Mouse (Mus musculus) embryonic facial prominence, embryonic 11.5 days (tissue): ENCODE measurements around the gene Cela3a. TPM values are rescaled to one million over a fixed set of nuclear protein-coding genes. Genes with fewer than 3 reads are reported as not detected.

Source experiments
- ATAC-seq: fragments of 200-750 bp; cut with Nextera tagmentation; replicated peaks from 2 replicates; pipeline ENCODE4 v1.8.0; 2017; ENCODE audit warnings: low read depth; ENCODE audit not compliant: insufficient number of reproducible peaks, low FRiP score, low TSS enrichment
- DNase-seq: peaks from one replicate; pipeline ENCODE4 v3.0.0-alpha.2; 2015; ENCODE audit warnings: low spot score
- H3K27ac ChIP-seq: fragments of 300-500 bp; sonication (generic); replicated peaks from 2 replicates; pipeline ENCODE4 v1.5.1; 2014; ENCODE audit warnings: mild to moderate bottlenecking, low read depth, low read length, control low read depth
- H3K27me3 ChIP-seq: fragments of 300-500 bp; sonication (generic); 2 replicates; pipeline ENCODE4 v1.6.1; 2014; ENCODE audit warnings: mild to moderate bottlenecking, low read length, moderate library complexity, mixed read lengths; ENCODE audit not compliant: control insufficient read depth, insufficient read depth
- H3K36me3 ChIP-seq: fragments of 300-500 bp; sonication (generic); replicated peaks from 2 replicates; pipeline ENCODE4 v1.6.1; 2014; ENCODE audit warnings: low read depth, mild to moderate bottlenecking, low read length, moderate library complexity, mixed read lengths; ENCODE audit not compliant: control insufficient read depth, insufficient read depth
- H3K4me1 ChIP-seq: fragments of 300-500 bp; sonication (generic); 2 replicates; pipeline ENCODE4 v1.6.1; 2014; ENCODE audit warnings: low read length, mixed read lengths; ENCODE audit not compliant: control insufficient read depth, insufficient read depth
- H3K4me2 ChIP-seq: fragments of 300-500 bp; sonication (generic); 2 replicates; pipeline ENCODE4 v1.6.1; 2014; ENCODE audit warnings: low read depth, mild to moderate bottlenecking, control low read depth, low read length, moderate library complexity
- H3K4me3 ChIP-seq: fragments of 300-500 bp; sonication (generic); 2 replicates; pipeline ENCODE4 v1.5.1; 2014; ENCODE audit warnings: low read depth, low read length, control low read depth
- H3K9ac ChIP-seq: fragments of 300-500 bp; sonication (generic); replicated peaks from 2 replicates; pipeline ENCODE4 v1.6.1; 2014; ENCODE audit warnings: mild to moderate bottlenecking, control low read depth, low read length
- H3K9me3 ChIP-seq: fragments of 300-500 bp; sonication (generic); replicated peaks from 2 replicates; pipeline ENCODE4 v1.6.1; 2016; ENCODE audit warnings: mild to moderate bottlenecking, low read length, inconsistent platforms, mixed read lengths; ENCODE audit not compliant: control insufficient read depth
- WGBS: fragments of 180-500 bp; shearing (Covaris S2); extraction: QIAGEN DNeasy Blood & Tissue Kit; methylation state at CpG from one replicate; pipeline ENCODE4 v1.1.7; 2014; 5-methylcytosine and 5-hydroxymethylcytosine counted together
- polyA plus RNA-seq: library from polyadenylated mRNA; unstranded; fragments of >200 nt; fragmentation: Nextera tagmentation; extraction: Ambion mirVana; gene quantifications from 2 replicates; pipeline ENCODE4 v1.2.1, GENCODE M21; 2014

Cela3a gene
- polyA plus RNA-seq, result not detected in 2 replicates

DNA sequence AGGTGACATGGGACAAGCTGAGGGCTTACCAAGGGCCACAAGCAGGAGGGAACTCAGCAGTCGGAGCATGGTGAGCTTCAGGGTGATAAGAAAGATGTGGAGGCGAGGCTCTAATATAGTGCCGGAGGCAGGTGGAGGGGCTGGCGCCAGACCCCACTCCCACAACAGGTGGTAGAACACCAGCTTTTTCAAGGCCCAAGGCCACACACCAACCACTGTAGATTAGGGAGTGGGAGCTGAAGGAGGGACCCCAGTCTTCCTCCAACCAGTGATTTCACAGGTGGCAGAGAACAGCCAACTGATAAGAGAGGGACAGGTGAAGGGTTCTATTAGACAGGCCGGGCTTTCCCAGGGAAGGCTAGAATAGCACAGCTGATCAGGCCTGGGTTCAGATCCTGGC lies at the start of gene Cela3a:
Gene Cela3a (minus strand): TSS at position 101 of the 400 bp plus-strand sequence.
- no peak within 1 kb of the TSS for H3K4me3 ChIP-seq
- no peaks in the 10 kb centered on the region for H3K36me3 ChIP-seq
- no peak within 1 kb of the TSS for H3K4me2 ChIP-seq
- H3K9me3 ChIP-seq, result no peaks in the 10 kb centered on the region
- ATAC-seq, result no peak
- no peaks in the 10 kb centered on the region for H3K4me1 ChIP-seq
- 87% methylated on average over 5 of the region's 5 CpGs for WGBS
- DNase-seq, result no peak
- H3K9ac ChIP-seq, result no peak within 1 kb of the TSS
- no peaks in the 10 kb centered on the region for H3K27me3 ChIP-seq
- H3K27ac ChIP-seq, result no peak within 1 kb of the TSS

- H3K9me3 ChIP-seq, result no peaks in the 10 kb centered on the region
- no peak overlapping the region for H3K4me2 ChIP-seq
- DNase-seq (no peak), ATAC-seq (no peak)
- no peak overlapping the region for H3K4me3 ChIP-seq
- H3K27ac ChIP-seq, result no peak overlapping the region
- H3K4me1 ChIP-seq, result no peaks in the 10 kb centered on the region
- no peaks in the 10 kb centered on the region for H3K36me3 ChIP-seq
- 62% methylated on average over 5 of the region's 5 CpGs for WGBS
- H3K9ac ChIP-seq, result no peak overlapping the region
- H3K27me3 ChIP-seq, result no peaks in the 10 kb centered on the region
Measured at GRCm38 (mm10) chr4:137458861-137459260, 49.3 kb upstream of the Cela3a start.

DNA sequence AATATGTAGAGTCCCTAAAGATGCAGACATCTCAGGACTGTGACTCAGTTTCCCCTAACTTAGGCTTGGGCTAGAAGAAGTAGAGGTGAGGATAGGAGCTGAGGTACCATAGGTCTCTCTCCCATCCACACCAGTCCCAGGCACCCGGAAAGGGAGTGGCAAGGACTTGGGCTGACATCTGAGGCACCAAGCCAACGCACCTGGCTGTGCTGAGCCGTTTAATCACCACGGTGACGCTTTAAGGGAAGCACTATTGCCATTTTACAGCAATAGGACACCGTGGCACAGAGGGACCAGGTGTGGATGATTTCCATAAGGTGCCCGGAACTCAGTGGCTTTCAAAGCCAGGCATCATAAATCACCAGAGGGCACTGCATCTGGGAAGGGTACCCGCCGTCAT lies 48.7 kb upstream of the Cela3a start:
- Histone ChIP-seq H3K4me1 (no peaks in the 10 kb centered on the region), H3K9ac (no peak overlapping the region), H3K27me3 (no peaks in the 10 kb centered on the region), H3K36me3 (no peaks in the 10 kb centered on the region), H3K4me3 (no peak overlapping the region), H3K27ac (no peak overlapping the region), H3K4me2 (no peak overlapping the region), H3K9me3 (no peaks in the 10 kb centered on the region)
- WGBS, result 89% methylated on average over 9 of the region's 9 CpGs
- ATAC-seq, result no peak
- DNase-seq, result no peak

- H3K4me2 ChIP-seq, result no peak overlapping the region
- WGBS, result 87% methylated on average over 4 of the region's 4 CpGs
- DNase-seq (no peak), ATAC-seq (no peak)
- no peak overlapping the region for H3K9ac ChIP-seq
- no peak overlapping the region for H3K4me3 ChIP-seq
- H3K9me3 ChIP-seq, result no peaks in the 10 kb centered on the region
- no peaks in the 10 kb centered on the region for H3K36me3 ChIP-seq
- no peaks in the 10 kb centered on the region for H3K4me1 ChIP-seq
- no peaks in the 10 kb centered on the region for H3K27me3 ChIP-seq
- no peak overlapping the region for H3K27ac ChIP-seq
Measured at GRCm38 (mm10) chr4:137457292-137457691, 47.7 kb upstream of the Cela3a start.

DNA sequence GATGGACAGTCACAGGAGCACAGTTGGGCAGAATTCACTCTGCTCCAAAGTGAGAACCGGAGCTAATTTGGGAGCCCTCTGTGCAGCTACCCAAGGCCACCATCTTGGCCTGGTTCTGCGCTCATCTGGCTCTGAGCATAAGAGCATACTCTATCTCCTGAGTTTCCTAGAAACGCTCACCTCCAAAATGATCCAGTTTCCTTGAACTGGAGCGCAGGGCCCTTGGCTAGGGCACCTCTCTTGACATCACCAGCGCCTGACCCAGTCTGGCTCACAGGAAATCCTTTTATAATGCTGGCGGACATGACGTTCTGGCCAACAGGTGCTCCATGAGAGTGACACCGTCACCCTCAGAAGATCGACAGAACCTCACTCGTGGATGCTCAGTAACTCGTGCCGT lies 47.0 kb upstream of the Cela3a start:
- H3K9ac ChIP-seq, result no peak overlapping the region
- H3K4me3 ChIP-seq, result no peak overlapping the region
- ATAC-seq (no peak), DNase-seq (no peak)
- no peaks in the 10 kb centered on the region for H3K36me3 ChIP-seq
- H3K4me1 ChIP-seq, result no peaks in the 10 kb centered on the region
- no peak overlapping the region for H3K4me2 ChIP-seq
- 85% methylated on average over 12 of the region's 12 CpGs for WGBS
- H3K27ac ChIP-seq, result no peak overlapping the region
- no peaks in the 10 kb centered on the region for H3K9me3 ChIP-seq
- H3K27me3 ChIP-seq, result no peaks in the 10 kb centered on the region

DNA sequence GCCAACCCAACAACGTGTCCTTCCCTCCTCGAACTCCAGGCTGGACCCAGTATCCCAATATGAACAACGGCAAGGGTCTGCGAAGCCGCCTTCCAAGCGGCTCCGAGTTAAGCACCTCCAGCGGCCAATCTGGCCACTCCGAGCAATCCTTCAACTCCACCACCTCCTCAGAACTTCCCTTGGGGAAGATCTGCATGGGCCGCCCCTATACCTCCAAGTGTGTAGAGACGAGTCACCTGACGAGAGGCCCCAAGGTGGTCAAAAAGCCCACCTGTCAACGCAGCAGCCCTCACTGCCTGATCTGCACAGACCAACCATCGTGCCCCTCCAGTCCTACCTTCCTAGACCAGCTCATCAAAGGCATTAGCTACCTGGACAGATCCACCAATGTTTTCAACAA lies 45.0 kb upstream of the Cela3a start:
- ATAC-seq (no peak), DNase-seq (no peak)
- 89% methylated on average over 14 of the region's 14 CpGs for whole genome bisulfite sequencing
- no peak overlapping the region for H3K27ac ChIP-seq
- no peak overlapping the region for H3K4me2 ChIP-seq
- H3K9ac ChIP-seq, result no peak overlapping the region
- no peaks in the 10 kb centered on the region for H3K27me3 ChIP-seq
- H3K4me3 ChIP-seq, result no peak overlapping the region
- no peaks in the 10 kb centered on the region for H3K4me1 ChIP-seq
- H3K9me3 ChIP-seq, result no peaks in the 10 kb centered on the region
- H3K36me3 ChIP-seq, result no peaks in the 10 kb centered on the region

DNA sequence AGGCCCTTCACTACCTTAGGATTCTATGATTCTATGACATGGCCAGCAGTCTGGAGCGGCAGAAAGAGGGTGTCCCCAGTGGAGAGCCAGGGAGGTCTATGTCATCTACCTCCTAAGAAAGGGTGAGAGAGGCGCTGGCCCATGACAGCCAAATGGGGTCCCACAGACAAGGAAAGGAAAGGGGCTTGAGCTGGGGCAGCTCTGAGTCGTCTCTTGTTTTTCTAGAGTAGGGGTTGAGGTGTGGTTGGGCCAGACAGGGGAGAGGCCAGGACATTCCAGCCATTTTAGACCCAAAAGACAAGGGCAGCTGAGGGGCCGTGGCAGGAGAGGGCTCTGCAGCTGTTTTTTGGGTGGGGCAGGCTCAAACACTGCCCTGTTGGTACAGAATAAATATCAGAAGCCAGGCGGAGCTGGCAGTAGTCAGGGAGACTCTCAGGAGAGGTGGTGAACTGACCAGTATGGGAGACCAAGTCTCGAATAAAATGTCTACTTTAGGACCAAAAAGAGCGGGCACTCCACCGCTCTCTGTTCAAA lies 43.7 kb upstream of the Cela3a start, which contains the start of gene 1700013G24Rik:
Gene 1700013G24Rik (plus strand): TSS at position 51 of the 534 bp plus-strand sequence.
- 78% methylated on average over 8 of the region's 8 CpGs for WGBS
- no peak for ATAC-seq
- no peak within 1 kb of the TSS for H3K27ac ChIP-seq

GRCm38 (mm10) chr4:137452190-137452589 lies 42.6 kb upstream of the Cela3a start:
- no peak overlapping the region for H3K4me2 ChIP-seq
- H3K27ac ChIP-seq, result no peak overlapping the region
- H3K9me3 ChIP-seq, result no peaks in the 10 kb centered on the region
- ATAC-seq (no peak), DNase-seq (no peak)
- no peaks in the 10 kb centered on the region for H3K4me1 ChIP-seq
- H3K4me3 ChIP-seq, result no peak overlapping the region
- H3K9ac ChIP-seq, result no peak overlapping the region
- H3K36me3 ChIP-seq, result no peaks in the 10 kb centered on the region
- 93% methylated on average over 6 of the region's 6 CpGs for WGBS
- H3K27me3 ChIP-seq, result no peaks in the 10 kb centered on the region

More for the DNA sequence above, 43.7 kb upstream of the Cela3a start, which contains the start of gene 1700013G24Rik:
- H3K4me1 ChIP-seq, result no peaks in the 10 kb centered on the region
- H3K36me3 ChIP-seq, result no peaks in the 10 kb centered on the region
- H3K9me3 ChIP-seq, result no peaks in the 10 kb centered on the region
- no peak within 1 kb of the TSS for H3K4me2 ChIP-seq
- no peaks in the 10 kb centered on the region for H3K27me3 ChIP-seq
- no peak for DNase-seq
- no peak within 1 kb of the TSS for H3K9ac ChIP-seq
- H3K4me3 ChIP-seq, result no peak within 1 kb of the TSS
